Mouse (Mus musculus) erythroblast, adult 5-6 weeks (primary cell): ENCODE results near the gene Shb. TPM values are rescaled to one million over a fixed set of nuclear protein-coding genes. Genes with fewer than 3 reads are reported as not detected.

Experiments used
- total RNA-seq, 2 experiments: library from RNA; stranded (forward) in 1 of 2; stranded (reverse) in 1 of 2; fragments of 150-400 nt in 1 of 2; fragments of 200-764, 138-1000 nt in 1 of 2; gene quantifications; 2 replicates each; pipeline versions ENCODE4 v1.2.3 to v1.2.4; 2015 to 2017; ENCODE audit warnings: low replicate concordance in 2 of 2

Shb gene
- total RNA-seq, 2 experiments from 2014 or later, result 0.68 TPM; not detected in 1

Other genes starting within 250 kb of the Shb start
- gene Trmt10b, start 235.3 kb downstream of the Shb start, total RNA-seq (2015; ENCODE audit: low replicate concordance), result 9.0 and 10.7 TPM in 2 replicates
- gene Trmt10b, start 235.3 kb downstream of the Shb start, total RNA-seq (2017; ENCODE audit: low replicate concordance), result 3.6 and 5.7 TPM in 2 replicates
- gene Dcaf10, start 190.4 kb downstream of the Shb start, total RNA-seq (2015; ENCODE audit: low replicate concordance), result 19.0 and 30.4 TPM in 2 replicates
- gene Dcaf10, start 190.4 kb downstream of the Shb start, total RNA-seq (2017; ENCODE audit: low replicate concordance), result 23.7 and 32.5 TPM in 2 replicates
- 20.8 and 33.9 TPM in 2 replicates for gene Exosc3, start 189.7 kb downstream of the Shb start, total RNA-seq (2015; ENCODE audit: low replicate concordance)
- gene Exosc3, start 189.7 kb downstream of the Shb start, total RNA-seq (2017; ENCODE audit: low replicate concordance), result 25.5 and 37.5 TPM in 2 replicates
- gene Slc25a51, start 123.7 kb downstream of the Shb start, total RNA-seq (2015; ENCODE audit: low replicate concordance), result 875 and 932 TPM in 2 replicates
- 975 and 1,016 TPM in 2 replicates for gene Slc25a51, start 123.7 kb downstream of the Shb start, total RNA-seq (2017; ENCODE audit: low replicate concordance)